In genomic region chr6:82401595-82402451, GRCm38 (mm10) we compare ENCODE assay signal across 8 mouse cellular contexts. TPM values are rescaled to one million over a fixed set of nuclear protein-coding genes. Genes with fewer than 3 reads are reported as not detected.
DNase-seq lines count a peak whose midpoint lies in the region; ATAC-seq lines count a peak whose summit lies in the region.

Gene Tacr1 (plus strand): TSS chr6:82402334.

- peak within 1 kb of the TSS; percentile 61 for H3K4me2 ChIP-seq in embryonic facial prominence, embryonic 11.5 days (ENCODE audit: low read depth, low read length)
- H3K4me2 ChIP-seq in intestine, embryonic 14.5 days (ENCODE audit: low read length): peak within 1 kb of the TSS; percentile 56
- H3K4me2 ChIP-seq in liver, embryonic 16.5 days (ENCODE audit: low read depth, low read length): peak within 1 kb of the TSS; percentile 9; the same call in 1 of the 2 replicates
- H3K4me2 ChIP-seq in stomach, embryonic 14.5 days (replicated peaks; ENCODE audit: low read depth, low read length): peak within 1 kb of the TSS; percentile 78

- no peaks in the 10 kb centered on the region for H3K36me3 ChIP-seq in embryonic facial prominence, embryonic 11.5 days (replicated peaks; ENCODE audit: control insufficient read depth, insufficient read depth, low read depth, low read length)
- H3K36me3 ChIP-seq in intestine, embryonic 14.5 days (ENCODE audit: control insufficient read depth, insufficient read depth, low read length): no peaks in the 10 kb centered on the region
- H3K36me3 ChIP-seq in liver, embryonic 16.5 days (ENCODE audit: control insufficient read depth, insufficient read depth): no peaks in the 10 kb centered on the region
- no peaks in the 10 kb centered on the region for H3K36me3 ChIP-seq in stomach, embryonic 14.5 days (ENCODE audit: control insufficient read depth, insufficient read depth, low read length)

- no peak within 1 kb of the TSS for H3K27ac ChIP-seq in embryonic facial prominence, embryonic 11.5 days (replicated peaks; ENCODE audit: low read depth, low read length)
- peak within 1 kb of the TSS; percentile 43; the same call in 1 of the 2 replicates for H3K27ac ChIP-seq in intestine, embryonic 14.5 days (ENCODE audit: low read depth)
- H3K27ac ChIP-seq in liver, embryonic 16.5 days (ENCODE audit: low read length): no peak within 1 kb of the TSS
- H3K27ac ChIP-seq in stomach, embryonic 14.5 days (ENCODE audit: low read length): peak within 1 kb of the TSS; percentile 74

- peak; percentile 6 for DNase-seq in gastrocnemius, postnatal 14 days
- DNase-seq in gastrocnemius, adult 8-10 months (ENCODE audit: low spot score in 2 of 2): no peak
- peak; percentile 33 for DNase-seq in ES-CJ7 (ENCODE audit: low read depth, low spot score)
- DNase-seq in embryonic facial prominence, embryonic 11.5 days (ENCODE audit: low spot score): peak; percentile 42
- DNase-seq in intestine, embryonic 14.5 days (ENCODE audit: low spot score): peak; percentile 77
- no peak for DNase-seq in thymus, postnatal 0 days (ENCODE audit: low spot score)

- H3K4me3 ChIP-seq in embryonic facial prominence, embryonic 11.5 days (ENCODE audit: low read depth, low read length): peak within 1 kb of the TSS; percentile 28
- peak within 1 kb of the TSS; percentile 34 for H3K4me3 ChIP-seq in intestine, embryonic 14.5 days (ENCODE audit: low read depth, low read length)
- H3K4me3 ChIP-seq in liver, embryonic 16.5 days (ENCODE audit: low read depth, low read length): no peak within 1 kb of the TSS
- H3K4me3 ChIP-seq in stomach, embryonic 14.5 days (ENCODE audit: low read depth, low read length): peak within 1 kb of the TSS; percentile 20

- intact Hi-C loops in gastrocnemius, postnatal 14 days (cut with DNase I; ENCODE audit: low total_unique reads): no loop called here

- under 1% methylated on average over 28 of the region's 28 CpGs for WGBS in embryonic facial prominence, embryonic 11.5 days
- WGBS in intestine, embryonic 14.5 days: 1% methylated on average over 28 of the region's 28 CpGs
- WGBS in liver, embryonic 16.5 days (ENCODE audit: insufficient replicate concordance): 4% methylated on average over 28 of the region's 28 CpGs
- WGBS in stomach, embryonic 14.5 days: 1% methylated on average over 28 of the region's 28 CpGs

- H3K4me1 ChIP-seq in embryonic facial prominence, embryonic 11.5 days (ENCODE audit: control insufficient read depth, insufficient read depth, low read length): no peaks in the 10 kb centered on the region; the same call in 1 of the 2 replicates
- peaks cover 22% of the 10 kb centered on the region for H3K4me1 ChIP-seq in intestine, embryonic 14.5 days (replicated peaks; ENCODE audit: control insufficient read depth, insufficient read depth, low read length)
- H3K4me1 ChIP-seq in liver, embryonic 16.5 days (ENCODE audit: control insufficient read depth, low read depth, low read length): no peaks in the 10 kb centered on the region
- peaks cover 7% of the 10 kb centered on the region for H3K4me1 ChIP-seq in stomach, embryonic 14.5 days (ENCODE audit: control insufficient read depth, insufficient read depth, low read length)

- peaks cover 26% of the 10 kb centered on the region for H3K27me3 ChIP-seq in embryonic facial prominence, embryonic 11.5 days (ENCODE audit: control insufficient read depth, insufficient read depth, low read length)
- peaks cover 25% of the 10 kb centered on the region for H3K27me3 ChIP-seq in intestine, embryonic 14.5 days (replicated peaks; ENCODE audit: control insufficient read depth, insufficient read depth, low read length)
- H3K27me3 ChIP-seq in liver, embryonic 16.5 days (ENCODE audit: control insufficient read depth, insufficient read depth, low read depth, low read length): peaks cover 27% of the 10 kb centered on the region
- H3K27me3 ChIP-seq in stomach, embryonic 14.5 days (ENCODE audit: control insufficient read depth, insufficient read depth, low read length): no peaks in the 10 kb centered on the region

- H3K9ac ChIP-seq in embryonic facial prominence, embryonic 11.5 days (replicated peaks; ENCODE audit: low read length): peak within 1 kb of the TSS; percentile 19; the same call in 1 of the 2 replicates
- peak within 1 kb of the TSS; percentile 1; the same call in 1 of the 2 replicates for H3K9ac ChIP-seq in intestine, embryonic 14.5 days (ENCODE audit: low read length)
- no peak within 1 kb of the TSS for H3K9ac ChIP-seq in liver, embryonic 16.5 days (ENCODE audit: low read depth, low read length)
- H3K9ac ChIP-seq in stomach, embryonic 14.5 days (replicated peaks; ENCODE audit: low read depth, low read length): peak within 1 kb of the TSS; percentile 21; the same call in 1 of the 2 replicates

- no peaks in the 10 kb centered on the region for H3K9me3 ChIP-seq in embryonic facial prominence, embryonic 11.5 days (replicated peaks; ENCODE audit: control insufficient read depth, low read length)
- no peaks in the 10 kb centered on the region for H3K9me3 ChIP-seq in intestine, embryonic 14.5 days (ENCODE audit: control insufficient read depth, low read length)
- no peaks in the 10 kb centered on the region for H3K9me3 ChIP-seq in liver, embryonic 16.5 days (replicated peaks; ENCODE audit: control insufficient read depth, low read length)
- no peaks in the 10 kb centered on the region for H3K9me3 ChIP-seq in stomach, embryonic 14.5 days (ENCODE audit: control insufficient read depth, low read depth, low read length)

- peak; percentile 79 for ATAC-seq in embryonic facial prominence, embryonic 11.5 days (replicated peaks; ENCODE audit: insufficient number of reproducible peaks, low FRiP score, low TSS enrichment, low read depth)
- ATAC-seq in intestine, embryonic 14.5 days (replicated peaks; ENCODE audit: low FRiP score, low TSS enrichment, low read depth): peak; percentile 73
- no peak for ATAC-seq in liver, embryonic 16.5 days (ENCODE audit: low read depth)
- peak; percentile 76; the same call in 1 of the 2 replicates for ATAC-seq in stomach, embryonic 14.5 days (ENCODE audit: insufficient number of reproducible peaks, insufficient read depth, low FRiP score, low read depth)

RNA-seq across cellular contexts. Expression of gene Tacr1, which starts in this region (rescaled TPM):
- not detected for total RNA-seq in gastrocnemius, postnatal 14 days (2021)
- not detected for total RNA-seq in gastrocnemius, adult 8-10 months (2022)
- polyA plus RNA-seq in embryonic facial prominence, embryonic 11.5 days (2014; fragmentation: Nextera tagmentation; extraction: Ambion mirVana): 0.56 and 0.64 TPM in 2 replicates
- 2.8 and 3.7 TPM in 2 replicates for polyA plus RNA-seq in intestine, embryonic 14.5 days (2014; fragmentation: Nextera tagmentation; extraction: Ambion mirVana)
- polyA plus RNA-seq in liver, embryonic 16.5 days (2015; fragmentation: Nextera tagmentation; extraction: Ambion mirVana): not detected in 2 replicates
- 3.6 and 4.8 TPM in 2 replicates for polyA plus RNA-seq in stomach, embryonic 14.5 days (2014; fragmentation: Nextera tagmentation; extraction: Ambion mirVana)
- 0.34 and 0.42 TPM in 2 replicates for polyA plus RNA-seq in thymus, postnatal 0 days (2015; fragmentation: Nextera tagmentation; extraction: Ambion mirVana)

Comparison
In these comparisons a context has a peak if more than half of its experiments do, and no peak if none do; other contexts are left out.
1. Peak in DNase-seq in gastrocnemius, postnatal 14 days; RNA of the gene not detected or under 1 TPM.
2. Peak in DNase-seq, ATAC-seq, H3K4me3 ChIP-seq, H3K9ac ChIP-seq and H3K4me2 ChIP-seq in embryonic facial prominence, embryonic 11.5 days; RNA of the gene not detected or under 1 TPM.
3. DNase-seq: peak in ES-CJ7 (single experiment) and intestine, embryonic 14.5 days (single experiment); none in gastrocnemius, adult 8-10 months (0 of 2) and thymus, postnatal 0 days (single experiment).
4. H3K27ac ChIP-seq: peak in intestine, embryonic 14.5 days (single experiment) and stomach, embryonic 14.5 days (single experiment); none in embryonic facial prominence, embryonic 11.5 days (single experiment) and liver, embryonic 16.5 days (single experiment).
5. H3K4me2 ChIP-seq: peak in every context shown above with its lines; median percentile 78 in stomach, embryonic 14.5 days; 61 in embryonic facial prominence, embryonic 11.5 days; 56 in intestine, embryonic 14.5 days; 9 in liver, embryonic 16.5 days.